Mouse (Mus musculus) neural tube, embryonic 11.5 days (tissue): ENCODE results near the gene Rbbp5. TPM values are rescaled to one million over a fixed set of nuclear protein-coding genes. Genes with fewer than 3 reads are reported as not detected.

Experiments used
- ATAC-seq: fragments of 200-750 bp; cut with Nextera tagmentation; 2 replicates; pipeline ENCODE4 v1.8.0; 2017; ENCODE audit warnings: moderate number of reproducible peaks, mild to moderate bottlenecking, moderate TSS enrichment, moderate library complexity; ENCODE audit not compliant: insufficient read depth, low FRiP score, low TSS enrichment
- DNase-seq: peaks from one replicate; pipeline ENCODE4 v3.0.0-alpha.2; 2015; ENCODE audit warnings: low spot score
- H3K27ac ChIP-seq: fragments of 300-500 bp; sonication (generic); 2 replicates; pipeline ENCODE4 v1.5.1; 2014; ENCODE audit warnings: low read depth, mild to moderate bottlenecking, low read length
- H3K27me3 ChIP-seq: fragments of 300-500 bp; sonication (generic); 2 replicates; pipeline ENCODE4 v1.6.1; 2014; ENCODE audit warnings: mild to moderate bottlenecking, low read length, mixed read lengths; ENCODE audit not compliant: control insufficient read depth, insufficient read depth
- H3K36me3 ChIP-seq: fragments of 300-500 bp; sonication (generic); 2 replicates; pipeline ENCODE4 v1.6.1; 2014; ENCODE audit warnings: mild to moderate bottlenecking, low read length, moderate library complexity, mixed read lengths; ENCODE audit not compliant: control insufficient read depth, insufficient read depth
- H3K4me1 ChIP-seq: fragments of 300-500 bp; sonication (generic); 2 replicates; pipeline ENCODE4 v1.6.1; 2014; ENCODE audit warnings: low read length, mixed read lengths; ENCODE audit not compliant: control insufficient read depth, insufficient read depth
- H3K4me2 ChIP-seq: fragments of 300-500 bp; sonication (generic); 2 replicates; pipeline ENCODE4 v1.6.1; 2014; ENCODE audit warnings: low read depth, mild to moderate bottlenecking, moderate library complexity
- H3K4me3 ChIP-seq: fragments of 300-500 bp; sonication (generic); 2 replicates; pipeline ENCODE4 v1.5.1; 2014; ENCODE audit warnings: low read depth, low read length
- H3K9ac ChIP-seq: fragments of 300-500 bp; sonication (generic); 2 replicates; pipeline ENCODE4 v1.6.1; 2014; ENCODE audit warnings: mild to moderate bottlenecking, low read length
- H3K9me3 ChIP-seq: fragments of 300-500 bp; sonication (generic); 2 replicates; pipeline ENCODE4 v1.6.1; 2016; ENCODE audit warnings: low read length; ENCODE audit not compliant: control insufficient read depth
- WGBS: fragments of 180-500 bp; shearing (Covaris S2); extraction: QIAGEN DNeasy Blood & Tissue Kit; methylation state at CpG from one replicate; pipeline ENCODE4 v1.1.7; 2014; 5-methylcytosine and 5-hydroxymethylcytosine counted together
- polyA plus RNA-seq: library from polyadenylated mRNA; unstranded; fragments of >200 nt; fragmentation: Nextera tagmentation; extraction: Ambion mirVana; gene quantifications from 2 replicates; pipeline ENCODE4 v1.2.1, GENCODE M21; 2014

Rbbp5 gene
- polyA plus RNA-seq, 1 experiment from 2014 or later, result 68.3 TPM

- Histone ChIP-seq H3K4me2 (no peak overlapping the region), H3K36me3 (no peaks in the 10 kb centered on the region), H3K4me1 (no peaks in the 10 kb centered on the region), H3K27ac (no peak overlapping the region), H3K4me3 (no peak overlapping the region), H3K27me3 (no peaks in the 10 kb centered on the region), H3K9ac (no peak overlapping the region), H3K9me3 (no peaks in the 10 kb centered on the region)
- 85% methylated on average over 8 of the region's 8 CpGs for WGBS
- ATAC-seq, result no peak
- DNase-seq, result no peak
Observed at GRCm38 (mm10) chr1:132523048-132523447, 45.9 kb downstream of the Rbbp5 start.

GRCm38 (mm10) chr1:132523920-132524319 is 46.8 kb downstream of the Rbbp5 start:
- H3K4me3 ChIP-seq, result no peak overlapping the region
- H3K9ac ChIP-seq, result no peak overlapping the region
- 40% methylated on average over 4 of the region's 4 CpGs for WGBS
- H3K36me3 ChIP-seq, result no peaks in the 10 kb centered on the region
- DNase-seq (peak; percentile 50), ATAC-seq (no peak)
- H3K4me1 ChIP-seq, result no peaks in the 10 kb centered on the region
- H3K9me3 ChIP-seq, result no peaks in the 10 kb centered on the region
- no peaks in the 10 kb centered on the region for H3K27me3 ChIP-seq
- no peak overlapping the region for H3K27ac ChIP-seq
- no peak overlapping the region for H3K4me2 ChIP-seq

- Histone ChIP-seq H3K4me2 (no peak overlapping the region), H3K27ac (0 out of 2 replicates have a peak overlapping the region, but pooled peaks have one; percentile 44), H3K4me1 (peaks cover 7% of the 10 kb centered on the region), H3K27me3 (no peaks in the 10 kb centered on the region), H3K36me3 (no peaks in the 10 kb centered on the region), H3K4me3 (no peak overlapping the region), H3K9me3 (no peaks in the 10 kb centered on the region), H3K9ac (peak overlapping the region; percentile 41)
- WGBS, result 9% methylated on average over 10 of the region's 10 CpGs
- ATAC-seq (peak; percentile 24; the same call in 1 of the 2 replicates), DNase-seq (peak; percentile 72)
Observed at GRCm38 (mm10) chr1:132525832-132526231, 48.7 kb downstream of the Rbbp5 start.

- Histone ChIP-seq H3K9me3 (no peaks in the 10 kb centered on the region), H3K27me3 (no peaks in the 10 kb centered on the region), H3K4me3 (no peak overlapping the region), H3K36me3 (no peaks in the 10 kb centered on the region), H3K4me1 (peaks cover 18% of the 10 kb centered on the region), H3K27ac (no peak overlapping the region), H3K9ac (no peak overlapping the region), H3K4me2 (no peak overlapping the region)
- WGBS, result 95% methylated on average over 13 of the region's 13 CpGs
- no peak for ATAC-seq
- no peak for DNase-seq
Observed at GRCm38 (mm10) chr1:132528071-132528470, 50.9 kb downstream of the Rbbp5 start.

GRCm38 (mm10) chr1:132528647-132529334 is 51.6 kb downstream of the Rbbp5 start:
- Histone ChIP-seq H3K27ac (no peak overlapping the region), H3K9me3 (no peaks in the 10 kb centered on the region), H3K4me2 (no peak overlapping the region), H3K36me3 (no peaks in the 10 kb centered on the region), H3K27me3 (no peaks in the 10 kb centered on the region), H3K4me1 (peaks cover 25% of the 10 kb centered on the region), H3K4me3 (no peak overlapping the region), H3K9ac (no peak overlapping the region)
- DNase-seq, result no peak
- 88% methylated on average over 19 of the region's 19 CpGs for WGBS
- ATAC-seq, result no peak

- Histone ChIP-seq H3K9ac (no peak overlapping the region), H3K9me3 (no peaks in the 10 kb centered on the region), H3K27me3 (no peaks in the 10 kb centered on the region), H3K4me1 (peaks cover 29% of the 10 kb centered on the region), H3K36me3 (no peaks in the 10 kb centered on the region), H3K4me3 (no peak overlapping the region), H3K4me2 (no peak overlapping the region), H3K27ac (0 out of 2 replicates have a peak overlapping the region, but pooled peaks have one; percentile 50)
- peak; percentile 72 for ATAC-seq
- WGBS, result 1% methylated on average over 5 of the region's 5 CpGs
- peak; percentile 75 for DNase-seq
Observed at GRCm38 (mm10) chr1:132530631-132531191, 53.5 kb downstream of the Rbbp5 start.

- Histone ChIP-seq H3K4me2 (no peak overlapping the region), H3K27ac (no peak overlapping the region), H3K9ac (no peak overlapping the region), H3K36me3 (no peaks in the 10 kb centered on the region), H3K27me3 (no peaks in the 10 kb centered on the region), H3K9me3 (no peaks in the 10 kb centered on the region), H3K4me3 (no peak overlapping the region), H3K4me1 (peaks cover 29% of the 10 kb centered on the region)
- DNase-seq (no peak), ATAC-seq (no peak)
- 66% methylated on average over 9 of the region's 9 CpGs for WGBS
Observed at GRCm38 (mm10) chr1:132532521-132532920, 55.4 kb downstream of the Rbbp5 start.

GRCm38 (mm10) chr1:132533840-132534239 is 56.7 kb downstream of the Rbbp5 start:
- 11% methylated on average over 6 of the region's 8 CpGs for WGBS
- DNase-seq (no peak), ATAC-seq (no peak)
- H3K9me3 ChIP-seq, result no peaks in the 10 kb centered on the region
- no peak overlapping the region for H3K4me3 ChIP-seq
- H3K27me3 ChIP-seq, result no peaks in the 10 kb centered on the region
- peaks cover 29% of the 10 kb centered on the region for H3K4me1 ChIP-seq
- H3K36me3 ChIP-seq, result no peaks in the 10 kb centered on the region
- H3K4me2 ChIP-seq, result no peak overlapping the region
- H3K9ac ChIP-seq, result no peak overlapping the region
- no peak overlapping the region for H3K27ac ChIP-seq

GRCm38 (mm10) chr1:132535541-132535940 is 58.4 kb downstream of the Rbbp5 start:
- Histone ChIP-seq H3K27me3 (no peaks in the 10 kb centered on the region), H3K4me2 (no peak overlapping the region), H3K4me3 (no peak overlapping the region), H3K4me1 (peaks cover 25% of the 10 kb centered on the region), H3K27ac (no peak overlapping the region), H3K36me3 (no peaks in the 10 kb centered on the region), H3K9ac (no peak overlapping the region), H3K9me3 (no peaks in the 10 kb centered on the region)
- ATAC-seq, result no peak
- 92% methylated on average over 4 of the region's 4 CpGs for WGBS
- DNase-seq, result no peak
